Mouse (Mus musculus) lung, adult 2 months (tissue): ENCODE measurements at regions not wholly inside any gene's neighbourhood (a gene's known extent, or its start where the extent isn't known, plus 50 kb on each side); places are given as distances from the start of the nearest gene placed in this dataset.

Experiments
- CTCF ChIP-seq: fragments of 200-500 bp; IDR thresholded peaks from 2 replicates; pipeline ENCODE4 v1.5.1; 2011; ENCODE audit warnings: mild to moderate bottlenecking, low read length, control low read depth; ENCODE audit not compliant: insufficient read depth
- POLR2A ChIP-seq: fragments of 200-500 bp; IDR thresholded peaks from 2 replicates; pipeline ENCODE4 v1.6.1; 2011; ENCODE audit warnings: low read depth, mild to moderate bottlenecking, control low read depth, low read length, borderline replicate concordance; ENCODE audit errors: extremely low read depth

- TF ChIP-seq CTCF = no peak
- TF ChIP-seq POLR2A = no peak
Observed at GRCm38 (mm10) chr10:46072550-46073470, 495.2 kb downstream of the Hace1 start.
